12 mouse cellular contexts compared by ENCODE assay signal in genomic region chr2:75696371-75696770, GRCm38 (mm10). TPM values are rescaled to one million over a fixed set of nuclear protein-coding genes. Genes with fewer than 3 reads are reported as not detected.
DNase-seq lines count a peak whose midpoint lies in the region; ATAC-seq and TF ChIP-seq lines count a peak whose summit lies in the region.
"Had no signal": no experiment of that assay in that cellular context is flagged by ENCODE, and none has a peak within 500 bp of the region (broad histone marks: within the 10 kb centered on the region; RNA-seq: fewer than 3 reads in every experiment).

No protein-coding gene starts in this region.

- WGBS in limb, embryonic 13.5 days: 50% methylated on average over 5 of the region's 5 CpGs

- no peak overlapping the region for H3K4me3 ChIP-seq in limb, embryonic 13.5 days
- no peak overlapping the region for H3K4me3 ChIP-seq in myocyte
- H3K4me3 ChIP-seq: forebrain, embryonic 13.5 days; hindbrain, embryonic 10.5 days; neural tube, embryonic 13.5 days had no signal

- H3K4me2 ChIP-seq in limb, embryonic 13.5 days (replicated peaks): no peak overlapping the region
- peak overlapping the region; percentile 35 for H3K4me2 ChIP-seq in myocyte (ENCODE audit: low read depth)
- H3K4me2 ChIP-seq: forebrain, embryonic 13.5 days; neural tube, embryonic 13.5 days had no signal

- no peaks in the 10 kb centered on the region for H3K9me3 ChIP-seq in limb, embryonic 13.5 days
- H3K9me3 ChIP-seq: forebrain, embryonic 13.5 days; hindbrain, embryonic 10.5 days; neural tube, embryonic 13.5 days had no signal

- H3K27ac ChIP-seq in limb, embryonic 13.5 days: 0 out of 2 replicates have a peak overlapping the region, but pooled peaks have one; percentile 4
- H3K27ac ChIP-seq: forebrain, embryonic 13.5 days; hindbrain, embryonic 10.5 days; neural tube, embryonic 13.5 days had no signal

- TF ChIP-seq POLR2A in myocyte (IDR thresholded peaks at IDR 0.05; ENCODE audit: insufficient read length, low read depth): no peak

- H3ac ChIP-seq in myocyte (ENCODE audit: control insufficient read depth, insufficient read length): no peak overlapping the region

- H3K4me1 ChIP-seq in limb, embryonic 13.5 days: peaks cover 50% of the 10 kb centered on the region

- no peaks in the 10 kb centered on the region for H3K27me3 ChIP-seq in limb, embryonic 13.5 days
- H3K27me3 ChIP-seq in myocyte (ENCODE audit: control insufficient read depth, insufficient read depth, insufficient read length): no peaks in the 10 kb centered on the region
- H3K27me3 ChIP-seq: forebrain, embryonic 13.5 days; neural tube, embryonic 13.5 days had no signal

- peak; percentile 61 for DNase-seq in adrenal gland, adult 2 months
- DNase-seq in adrenal gland, postnatal 4 days (ENCODE audit: low spot score in 2 of 2): no peak
- peak; percentile 49 for DNase-seq in kidney, postnatal 10 days
- DNase-seq in kidney, adult 11 months: no peak
- no peak for DNase-seq in cerebellum, adult 11-12 months
- no peak for DNase-seq in frontal cortex, adult 2 months (ENCODE audit: extremely low spot score in 1 of 2, low spot score in 1 of 2)
- DNase-seq: embryo, embryonic 11 days had no signal

- ATAC-seq in limb, embryonic 13.5 days (ENCODE audit: low FRiP score, low read depth): no peak
- ATAC-seq: forebrain, embryonic 13.5 days had no signal

- no peak overlapping the region for H3K9ac ChIP-seq in limb, embryonic 13.5 days
- H3K9ac ChIP-seq: neural tube, embryonic 13.5 days had no signal

- 0 out of 2 replicates have a peak, but pooled peaks cover 3% of the 10 kb centered on the region for H3K36me3 ChIP-seq in limb, embryonic 13.5 days
- H3K36me3 ChIP-seq in myocyte (ENCODE audit: control insufficient read depth, insufficient read depth): peaks cover 16% of the 10 kb centered on the region
- H3K36me3 ChIP-seq: hindbrain, embryonic 10.5 days; neural tube, embryonic 13.5 days had no signal

- peaks cover 100% of the 10 kb centered on the region for H3K79me2 ChIP-seq in myocyte (ENCODE audit: control insufficient read depth, insufficient read depth)

TF ChIP-seq in myocyte, 11 proteins besides CTCF, POLR2A, EP300 and RAD21:
- TF ChIP-seq POLR2AphosphoS2 (IDR thresholded peaks at IDR 0.05; ENCODE audit: insufficient read length, low read depth) (peak; percentile 9), E2F4 (IDR thresholded peaks at IDR 0.05; ENCODE audit: insufficient read depth) (no peak)

RNA-seq across cellular contexts. Expression of gene Nfe2l2, which starts 8.1 kb away (rescaled TPM):
- total RNA-seq in adrenal gland, adult 2 months (2021): 100 to 1,000 TPM in 1 of 2 experiments, 10 to 100 TPM in 1; 84.3 to 124 TPM
- 36.3 and 42.9 TPM in 2 replicates for polyA plus RNA-seq in adrenal gland, adult 2 months (2012; rRNA removed)
- total RNA-seq in adrenal gland, postnatal 4 days (2021): 10 to 100 TPM; 71.3 to 80.4 TPM
- polyA plus RNA-seq in limb, embryonic 13.5 days (2015; fragmentation: Nextera tagmentation; extraction: Ambion mirVana): 32.7 and 34.1 TPM in 2 replicates
- polyA plus RNA-seq in myocyte (2012; fragmentation: generic; extraction: Trizol): 74.1 TPM
- polyA plus RNA-seq in frontal cortex, adult 2 months (2012; rRNA removed): 20.4 and 21.1 TPM in 2 replicates

RNA-seq across cellular contexts. Expression of gene Hnrnpa3, which starts 37.3 kb away (rescaled TPM):
- 100 to 1,000 TPM; 311 to 403 TPM for total RNA-seq in adrenal gland, adult 2 months (2021)
- polyA plus RNA-seq in adrenal gland, adult 2 months (2012; rRNA removed): 3.7 and 3.8 TPM in 2 replicates
- 100 to 1,000 TPM; 525 to 570 TPM for total RNA-seq in adrenal gland, postnatal 4 days (2021)
- polyA plus RNA-seq in limb, embryonic 13.5 days (2015; fragmentation: Nextera tagmentation; extraction: Ambion mirVana): 344 and 364 TPM in 2 replicates
- 193 TPM for polyA plus RNA-seq in myocyte (2012; fragmentation: generic; extraction: Trizol)
- polyA plus RNA-seq in frontal cortex, adult 2 months (2012; rRNA removed): 297 and 316 TPM in 2 replicates

Comparison
In these comparisons a context has a peak if more than half of its experiments do, and no peak if none do; other contexts are left out.
1. DNase-seq: peak in adrenal gland, adult 2 months (single experiment) and kidney, postnatal 10 days (single experiment); none in adrenal gland, postnatal 4 days (0 of 2), kidney, adult 11 months (single experiment), cerebellum, adult 11-12 months (single experiment) and frontal cortex, adult 2 months (0 of 2).
2. RNA of gene Hnrnpa3, which starts 37.3 kb away (polyA plus RNA-seq): 344 to 364 TPM in limb, embryonic 13.5 days, 297 to 316 TPM in frontal cortex, adult 2 months and 193 TPM in myocyte (single experiment); 3.7 to 3.8 TPM in adrenal gland, adult 2 months; every median in the first group is over 10 times any median in the second.